Mouse (Mus musculus): ENCODE measurements at regions not wholly inside any gene's neighbourhood (a gene's known extent, or its start where the extent isn't known, plus 50 kb on each side); places are given as distances from the start of the nearest gene placed in this dataset.
A peak's percentile ranks its signal among the peaks of the same experiment; 100 is the strongest.

GRCm38 (mm10) chr7:69326311-69326710 lies 577.3 kb upstream of the Arrdc4 start:
- intact Hi-C loops (cut with DNase I), result no loop called here
- DNase-seq (ENCODE audit: low spot score in 2 of 2), result no peak

GRCm38 (mm10) chr7:69277056-69277705 lies 528.1 kb upstream of the Arrdc4 start:
- no peak for DNase-seq (ENCODE audit: low spot score in 2 of 2)
- intact Hi-C loops (cut with DNase I), result no loop called here

- DNase-seq (ENCODE audit: low spot score in 2 of 2), result no peak
- intact Hi-C loops (cut with DNase I), result no loop called here
These were observed 527.5 kb upstream of the Arrdc4 start for GRCm38 (mm10) chr7:69276376-69277055.

GRCm38 (mm10) chr7:69273670-69274069 lies 524.6 kb upstream of the Arrdc4 start:
- no peak for DNase-seq (ENCODE audit: low spot score in 2 of 2)
- intact Hi-C loops (cut with DNase I), result no loop called here

GRCm38 (mm10) chr7:69244519-69244918 lies 495.5 kb upstream of the Arrdc4 start:
- DNase-seq (ENCODE audit: low spot score in 2 of 2), result no peak
- intact Hi-C loops (cut with DNase I), result no loop called here

- DNase-seq (ENCODE audit: low spot score in 2 of 2), result peak; percentile 63 to 67
- intact Hi-C loops (cut with DNase I), result no loop called here
These were observed 484.3 kb upstream of the Arrdc4 start for GRCm38 (mm10) chr7:69233296-69233695.

- peak; percentile 5 to 10 for DNase-seq (ENCODE audit: low spot score in 2 of 2)
- intact Hi-C loops (cut with DNase I), result no loop called here
These were observed 468.8 kb upstream of the Arrdc4 start for GRCm38 (mm10) chr7:69217871-69218270.

All from left cerebral cortex, postnatal 36 days (tissue).